Mouse (Mus musculus) Patski (cell line): ENCODE measurements around the gene Chuk. TPM values are rescaled to one million over a fixed set of nuclear protein-coding genes. Genes with fewer than 3 reads are reported as not detected.
A peak's percentile ranks its signal among the peaks of the same experiment; 100 is the strongest.
"Not testable (repeated sequence)": the region's sequence is repeated elsewhere in the genome, so short reads cannot be mapped to it uniquely, and the experiment has no call there.

ENCODE experiments used
- ATAC-seq: fragments of 100-300 bp; one replicate; pipeline ENCODE4 v1.8.0; 2021
- CTCF ChIA-PET: fragments of 350-600 bp; sonication (Branson Sonifier 250); formaldehyde crosslinking; loops from one replicate; lab custom pipeline; 2022; ENCODE audit warnings: inconsistent platforms; lab: Charles Lee
- POLR2A ChIA-PET: fragments of 350-600 bp; sonication (Branson Sonifier 250); formaldehyde crosslinking; loops from one replicate; lab custom pipeline; 2022; ENCODE audit warnings: antibody characterized with exemption, inconsistent platforms; lab: Charles Lee
- DNase-seq: peaks from one replicate; pipeline ENCODE4 v3.0.0-alpha.2; 2011; ENCODE audit warnings: low read depth, low spot score
- H3K27me3 ChIP-seq: fragments of 371-371 bp; one replicate; pipeline ENCODE4 v1.5.1; 2021
- CTCF ChIP-seq: fragments of 100-300 bp; IDR thresholded peaks from one replicate; pipeline ENCODE4 v1.5.1; 2021
- in situ Hi-C: fragments of 300-500 bp; cut with MboI; formaldehyde crosslinking; loops from 3 replicates; pipeline ENCODE4 v1.11.1; 2018; ENCODE audit warnings: low pct_unique_long_range_greater_than_20kb, mixed read lengths
- polyA plus RNA-seq: library from polyadenylated mRNA; unstranded; gene quantifications from one replicate; pipeline ENCODE4 v1.2.3, GENCODE M21; 2021

The Chuk gene
- polyA plus RNA-seq, 1 experiment from 2014 or later = 62.1 TPM

DNA sequence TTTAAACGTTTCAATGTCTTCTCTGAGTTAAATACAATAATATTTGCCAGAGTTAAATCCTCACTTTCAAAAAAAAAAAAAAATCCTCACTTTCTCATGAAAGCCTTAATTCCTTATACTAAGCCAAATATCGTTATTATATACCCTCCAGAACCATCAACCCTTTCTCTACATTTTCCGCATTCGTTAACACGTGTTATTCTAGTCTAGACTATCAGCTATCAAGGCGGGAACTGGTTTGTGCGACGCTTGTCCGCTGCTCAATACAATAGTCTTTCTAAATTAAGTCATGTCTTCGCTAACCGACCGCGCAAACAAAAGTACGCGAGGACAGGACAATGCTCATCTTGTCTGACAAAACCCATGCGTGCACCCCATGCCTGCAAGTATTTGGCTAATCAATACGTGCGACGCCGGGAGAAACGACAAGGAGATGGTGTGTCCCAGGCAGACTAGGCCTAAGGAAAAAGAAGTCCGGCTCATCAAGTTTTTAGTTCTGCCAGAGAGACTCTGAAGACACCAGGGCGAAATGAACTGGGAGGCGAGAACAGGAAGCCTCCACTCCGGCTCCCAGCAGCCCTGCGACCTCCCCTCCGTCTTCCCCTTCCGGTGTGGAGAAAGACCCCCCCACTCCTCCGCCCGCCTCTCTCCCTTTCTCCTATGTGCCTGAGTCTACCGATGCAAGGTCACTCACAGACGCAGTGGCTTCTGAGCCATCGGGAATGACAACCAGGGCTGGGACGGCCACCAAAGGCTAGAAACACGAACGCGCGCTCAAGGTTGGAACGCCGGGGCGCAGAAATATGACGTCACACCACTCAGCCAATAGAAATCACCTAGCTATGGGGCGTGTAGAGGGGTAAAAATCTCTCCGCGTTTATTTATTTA, 28.0 kb upstream of the Chuk start, which contains the start of gene Cwf19l1:
Cwf19l1 (minus strand) TSS at position 805 of the 888 bp plus-strand sequence.
- ChIA-PET POLR2A (no interaction called here), CTCF (no interaction called here)
- in situ Hi-C loops = no loop called here
- DNase-seq (peak; percentile 69), ATAC-seq (peak; percentile 62)
- no peaks in the 10 kb centered on the region for H3K27me3 ChIP-seq
- no peak for TF ChIP-seq CTCF

DNA sequence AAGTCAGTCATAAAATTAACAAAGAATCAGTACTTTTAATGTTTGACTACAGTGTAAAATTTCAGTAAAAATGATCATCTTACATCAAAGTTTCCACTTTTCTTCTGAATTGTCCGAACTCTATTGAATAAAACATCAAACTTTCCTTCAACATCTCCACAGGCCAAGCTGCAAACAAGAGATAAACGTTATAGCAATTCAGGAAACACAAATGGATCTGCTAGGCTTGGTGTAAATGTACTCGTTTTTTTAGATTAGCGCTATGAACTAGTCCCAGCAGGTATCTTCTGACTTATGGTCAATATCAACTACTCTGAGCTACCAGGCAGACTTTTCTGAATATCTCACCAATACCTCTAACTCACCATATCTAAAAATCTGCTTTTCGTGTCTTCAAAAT, 25.6 kb upstream of the Chuk start:
- no peak for DNase-seq
- in situ Hi-C loops = no loop called here
- no peaks in the 10 kb centered on the region for H3K27me3 ChIP-seq
- POLR2A ChIA-PET = interaction anchor here (0.6 kb wide), 1 partner anchor 13 kb away, joined by 3 read pairs; no protein-coding TSS in a partner anchor
- no peak for TF ChIP-seq CTCF
- no peak for ATAC-seq
- CTCF ChIA-PET = no interaction called here

DNA sequence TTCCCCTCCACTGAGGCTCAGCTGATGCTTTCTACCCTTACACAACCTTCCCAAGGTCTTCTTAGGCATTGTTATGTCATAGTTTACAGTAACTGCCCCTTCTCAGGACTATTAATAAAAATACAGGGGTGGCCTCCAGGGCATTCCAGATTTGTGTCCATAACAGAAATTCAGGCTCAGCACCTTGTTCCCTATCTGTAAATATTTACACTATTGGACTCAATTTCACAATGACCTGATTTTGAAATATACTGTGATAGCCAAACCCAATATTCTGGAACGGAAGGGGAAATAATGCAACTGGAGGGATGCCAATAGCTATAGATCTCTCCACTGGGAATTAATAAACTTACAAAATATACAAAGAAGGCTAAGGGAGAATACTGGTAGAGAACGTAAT, 21.3 kb upstream of the Chuk start:
- ChIA-PET POLR2A (no interaction called here), CTCF (no interaction called here)
- no peaks in the 10 kb centered on the region for H3K27me3 ChIP-seq
- no peak for DNase-seq
- TF ChIP-seq CTCF = no peak
- no peak for ATAC-seq
- in situ Hi-C loops = no loop called here

DNA sequence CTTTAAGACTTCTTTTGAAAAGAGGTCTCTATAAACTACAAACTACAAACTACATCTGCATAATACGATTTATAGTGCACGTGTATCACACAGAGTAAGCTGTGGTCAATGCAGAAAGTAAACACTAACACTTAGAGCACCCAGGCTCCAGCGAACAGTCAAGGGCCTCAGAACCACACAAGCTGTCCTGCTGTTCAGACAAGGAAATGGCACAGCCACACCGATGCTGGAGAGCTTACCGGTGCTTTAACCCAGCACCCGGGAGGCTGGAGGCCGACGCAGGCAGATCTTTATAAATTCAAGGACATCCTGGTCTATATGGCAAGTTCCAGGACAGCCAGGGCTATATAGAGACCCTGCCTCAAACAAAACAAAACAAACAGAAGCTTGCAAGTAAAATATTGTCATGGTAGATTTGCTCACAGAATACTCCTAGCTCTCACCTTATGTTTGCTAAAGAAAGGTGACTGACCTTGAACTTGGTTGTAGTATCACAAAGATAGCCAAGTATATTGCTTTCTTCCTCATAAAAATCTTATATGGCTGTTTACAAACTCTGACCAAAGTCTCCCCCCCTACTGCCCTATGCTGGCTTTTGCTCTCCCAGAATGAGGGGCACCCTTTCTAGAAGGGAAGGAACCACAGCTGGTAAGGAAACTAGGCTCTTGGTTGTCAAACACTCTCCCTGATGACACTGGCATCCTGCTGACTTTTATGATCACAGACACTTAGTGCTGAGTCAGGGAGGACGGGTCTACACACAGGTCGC, 20.6 kb upstream of the Chuk start:
- TF ChIP-seq CTCF = no peak
- no peaks in the 10 kb centered on the region for H3K27me3 ChIP-seq
- in situ Hi-C loops = no loop called here
- ChIA-PET POLR2A (no interaction called here), CTCF (interaction anchor here (1.0 to 1.3 kb wide), 2 partner anchors 9 to 16 kb away, joined by 3 to 4 read pairs; no protein-coding TSS in a partner anchor)
- DNase-seq = no peak
- no peak for ATAC-seq

DNA sequence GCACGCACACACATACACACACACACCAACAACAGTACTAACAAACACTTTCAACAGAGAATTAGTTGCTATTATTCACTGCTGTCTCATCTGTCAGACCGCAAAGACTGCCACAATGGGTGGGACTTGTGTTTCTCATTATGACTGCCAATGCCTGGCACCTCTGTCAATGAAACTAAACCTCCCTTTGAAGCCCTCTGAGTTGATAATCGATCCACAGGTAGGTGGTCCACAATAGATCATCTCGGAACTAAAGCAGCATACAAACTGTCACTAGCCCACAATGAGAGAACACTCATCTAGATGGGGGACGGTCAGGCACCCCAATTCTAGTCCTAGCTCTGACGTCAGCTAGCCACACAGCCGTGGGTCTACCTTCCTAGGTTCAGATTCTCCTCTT, 13.9 kb upstream of the Chuk start:
- CTCF ChIA-PET = no interaction called here
- no peaks in the 10 kb centered on the region for H3K27me3 ChIP-seq
- ATAC-seq (no peak), DNase-seq (no peak)
- in situ Hi-C loops = no loop called here
- no peak for TF ChIP-seq CTCF
- POLR2A ChIA-PET = interaction anchor here (1.0 kb wide), 1 partner anchor 8 kb away, joined by 3 read pairs; no protein-coding TSS in a partner anchor

DNA sequence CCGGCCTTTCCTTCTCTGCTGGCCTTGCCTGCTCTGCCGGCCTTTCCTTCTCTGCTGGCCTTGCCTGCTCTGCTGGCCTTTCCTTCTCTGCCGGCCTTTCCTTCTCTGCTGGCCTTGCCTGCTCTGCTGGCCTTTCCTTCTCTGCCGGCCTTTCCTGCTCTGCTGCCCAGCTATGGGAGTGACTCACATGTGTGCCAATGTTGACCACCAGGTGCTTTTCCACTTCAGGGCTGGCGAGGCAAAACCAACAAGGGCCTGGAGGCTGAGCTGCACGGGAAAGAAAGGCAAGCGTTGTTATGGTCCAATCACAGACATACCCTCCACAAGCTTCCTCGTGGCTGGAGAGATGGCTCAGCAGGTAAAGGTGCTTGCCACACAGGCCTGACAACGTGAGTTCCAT, 13.4 kb upstream of the Chuk start:
- DNase-seq, CTCF ChIA-PET, POLR2A ChIA-PET, in situ Hi-C loops, ATAC-seq, H3K27me3 ChIP-seq: not testable (repeated sequence)

DNA sequence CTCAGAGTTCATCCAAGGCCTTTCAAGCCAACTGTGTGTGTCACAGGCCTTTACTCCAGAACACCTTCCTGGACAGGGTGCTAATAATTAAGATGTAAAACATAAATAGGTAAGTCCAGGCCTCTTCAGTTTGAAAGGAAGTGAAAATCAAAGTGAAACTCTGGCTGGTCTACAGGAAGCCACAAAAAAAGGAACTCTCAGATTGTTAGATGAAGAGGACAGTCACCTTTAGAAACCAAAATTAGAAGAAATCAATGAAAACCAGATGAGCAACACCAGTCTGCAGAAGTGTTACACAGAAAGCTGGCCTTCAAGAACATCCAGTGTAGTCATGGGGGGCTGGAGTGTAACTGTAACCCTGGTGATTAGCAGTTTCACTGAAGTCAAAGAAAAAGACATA, 10.5 kb upstream of the Chuk start:
- POLR2A ChIA-PET = no interaction called here
- TF ChIP-seq CTCF = no peak
- ATAC-seq = no peak
- in situ Hi-C loops = no loop called here
- H3K27me3 ChIP-seq = no peaks in the 10 kb centered on the region
- DNase-seq = no peak
- CTCF ChIA-PET = no interaction called here

DNA sequence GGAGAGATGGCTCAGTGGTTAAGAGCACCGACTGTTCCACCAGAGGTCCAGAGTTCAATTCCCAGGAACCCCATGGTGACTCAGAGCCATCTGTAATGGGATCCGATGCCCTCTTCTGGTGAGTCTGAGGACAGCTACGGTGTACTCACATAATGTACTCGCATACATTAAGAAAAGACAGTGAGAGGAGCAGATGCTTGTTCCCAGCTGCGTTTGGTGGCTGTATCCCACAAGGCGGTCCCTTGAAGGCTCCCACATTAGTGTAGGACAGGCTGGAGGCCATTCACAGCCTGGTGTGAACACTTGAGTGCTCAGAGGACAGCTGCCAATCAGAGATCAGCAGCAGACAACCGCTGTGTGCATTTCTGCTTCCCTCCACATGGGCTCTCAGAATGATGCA, 4.4 kb upstream of the Chuk start:
- no peak for DNase-seq

DNA sequence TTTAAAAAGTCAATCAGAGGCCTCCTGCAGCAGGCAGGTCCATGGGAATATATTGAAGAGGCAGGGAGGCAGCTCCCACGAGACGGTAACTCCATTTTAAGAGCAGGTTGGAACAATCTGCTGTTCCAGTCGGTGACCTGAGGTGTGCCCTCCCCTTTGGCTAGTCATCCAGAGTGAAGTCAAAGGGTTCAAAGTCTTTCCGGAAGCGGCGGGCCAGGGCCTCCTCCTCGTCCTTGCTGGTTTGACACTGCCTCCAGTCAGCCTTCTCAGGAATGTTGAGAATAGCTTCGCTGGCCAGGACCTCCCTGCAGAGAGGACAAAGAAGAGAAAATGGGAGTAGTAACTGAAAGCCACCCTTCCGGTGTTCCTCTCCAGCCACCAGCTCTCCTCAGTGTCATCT, 3.1 kb upstream of the Chuk start:
- no peak for DNase-seq
- TF ChIP-seq CTCF = no peak
- H3K27me3 ChIP-seq = no peaks in the 10 kb centered on the region
- in situ Hi-C loops = no loop called here
- CTCF ChIA-PET = no interaction called here
- POLR2A ChIA-PET = no interaction called here
- no peak for ATAC-seq

More for the DNA sequence above, 4.4 kb upstream of the Chuk start:
- ChIA-PET CTCF (interaction anchor here (1.2 to 1.5 kb wide), 2 partner anchors 8 to 16 kb away, joined by 3 to 4 read pairs; no protein-coding TSS in a partner anchor), POLR2A (no interaction called here)
- in situ Hi-C loops = no loop called here
- H3K27me3 ChIP-seq = no peaks in the 10 kb centered on the region
- ATAC-seq = no peak
- peak; percentile 56 for TF ChIP-seq CTCF

DNA sequence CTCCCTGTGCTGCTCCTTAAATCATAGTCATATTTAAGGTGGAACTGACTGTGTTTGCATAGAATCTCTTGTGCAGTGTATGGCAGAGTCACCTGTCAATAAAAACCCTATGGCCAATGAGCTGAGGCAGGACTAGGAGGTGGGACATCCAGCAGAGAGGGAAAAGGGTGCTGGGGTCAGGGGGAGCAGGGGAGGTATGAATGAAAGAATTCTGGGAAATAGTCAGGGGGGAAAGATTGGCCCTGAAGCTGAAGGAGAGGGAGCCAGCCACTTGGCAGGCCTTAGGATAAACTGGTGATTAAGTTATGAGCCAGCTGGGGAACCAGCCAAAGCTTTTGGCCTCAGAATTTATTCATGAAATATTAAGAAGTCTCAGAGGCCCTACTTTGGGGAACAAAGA, 1.7 kb upstream of the Chuk start:
- POLR2A ChIA-PET = no interaction called here
- in situ Hi-C loops = no loop called here
- no peak for TF ChIP-seq CTCF
- no peak for ATAC-seq
- H3K27me3 ChIP-seq = no peaks in the 10 kb centered on the region
- CTCF ChIA-PET = no interaction called here
- DNase-seq = no peak
